ENCODE assay signal across 21 mouse cellular contexts in the genomic region with DNA sequence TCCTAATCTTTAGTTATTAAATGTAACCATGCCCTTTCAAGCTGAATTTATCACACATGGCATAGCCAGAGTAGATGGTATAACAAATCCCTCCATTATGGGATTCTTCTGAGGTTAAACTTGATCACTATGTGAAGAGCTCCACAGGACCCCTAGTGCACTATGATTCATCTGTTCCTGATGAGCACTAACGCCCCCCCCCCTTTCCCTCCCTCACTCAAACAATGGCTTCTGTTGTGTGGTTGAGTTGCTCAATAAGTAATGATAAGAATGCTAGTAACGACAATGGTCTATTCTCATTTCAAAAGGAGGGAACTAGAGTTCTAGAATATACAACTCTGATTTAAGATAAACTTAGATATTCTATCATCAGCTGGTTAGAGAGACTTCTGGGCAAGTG.
DNase-seq lines count a peak whose midpoint lies in the region; ATAC-seq lines count a peak whose summit lies in the region.
"Had no signal": no experiment of that assay in that cellular context is flagged by ENCODE, and none has a peak within 500 bp of the region (broad histone marks: within the 10 kb centered on the region; RNA-seq: fewer than 3 reads in every experiment).

No protein-coding gene starts in this region.

- no peaks in the 10 kb centered on the region for H3K36me3 ChIP-seq in forebrain, embryonic 15.5 days
- no peaks in the 10 kb centered on the region for H3K36me3 ChIP-seq in forebrain, embryonic 11.5 days (ENCODE audit: control insufficient read depth, insufficient read depth, low read length)
- H3K36me3 ChIP-seq: G1E had no signal

- no peak overlapping the region for H3K4me2 ChIP-seq in forebrain, embryonic 15.5 days (replicated peaks)
- H3K4me2 ChIP-seq in forebrain, embryonic 11.5 days (ENCODE audit: low read depth, low read length, severe bottlenecking) = no peak overlapping the region

- peaks cover 8% of the 10 kb centered on the region for H3K4me1 ChIP-seq in forebrain, embryonic 15.5 days
- H3K4me1 ChIP-seq in forebrain, embryonic 11.5 days (replicated peaks; ENCODE audit: control insufficient read depth, insufficient read depth, low read length) = no peaks in the 10 kb centered on the region

- no peaks in the 10 kb centered on the region for H3K9me3 ChIP-seq in forebrain, embryonic 15.5 days
- no peaks in the 10 kb centered on the region for H3K9me3 ChIP-seq in forebrain, embryonic 11.5 days (ENCODE audit: control insufficient read depth, low read length)
- H3K9me3 ChIP-seq: G1E had no signal

- peak overlapping the region; percentile 77 for H3K27ac ChIP-seq in forebrain, embryonic 15.5 days (replicated peaks)
- H3K27ac ChIP-seq in forebrain, embryonic 11.5 days (ENCODE audit: low read depth, low read length) = no peak overlapping the region

- no peak for DNase-seq in forebrain, embryonic 11.5 days (ENCODE audit: low spot score)
- peak; percentile 66 for DNase-seq in retina, postnatal 1 day
- no peak for DNase-seq in retina, embryonic 14.5 days (ENCODE audit: low spot score)
- DNase-seq in Muller cell, postnatal 12 days (ENCODE audit: inconsistent ontology term) = peak; percentile 92
- DNase-seq in embryo, embryonic 10.5 days (ENCODE audit: low spot score) = no peak
- DNase-seq: adrenal gland, adult 2 months; adrenal gland, adult 8-10 months; adrenal gland, postnatal 10 days; adrenal gland, postnatal 14 days; adrenal gland, postnatal 25 days; adrenal gland, postnatal 36 days; B cell, adult 2 months; cerebellum, adult 11 months; cerebellum, adult 11-12 months; cerebellum, adult 18-20 months; cerebellum, adult 2 months had no signal

- WGBS in forebrain, embryonic 15.5 days = 73% methylated on average over 2 of the region's 2 CpGs
- 84% methylated on average over 2 of the region's 2 CpGs for WGBS in forebrain, embryonic 11.5 days

- no peak for ATAC-seq in forebrain, embryonic 15.5 days (replicated peaks)
- ATAC-seq in forebrain, embryonic 11.5 days (replicated peaks; ENCODE audit: low FRiP score) = no peak
- ATAC-seq: activated CD4-positive, CD25-positive, alpha-beta regulatory T cell, adult 4 months; CD4-positive, CD25-positive, alpha-beta regulatory T cell, adult 4 months; Patski had no signal

- no peak overlapping the region for H3K4me3 ChIP-seq in forebrain, embryonic 15.5 days
- H3K4me3 ChIP-seq in forebrain, embryonic 11.5 days (ENCODE audit: low read depth, low read length) = no peak overlapping the region

- no peaks in the 10 kb centered on the region for H3K27me3 ChIP-seq in forebrain, embryonic 15.5 days
- no peaks in the 10 kb centered on the region for H3K27me3 ChIP-seq in forebrain, embryonic 11.5 days (ENCODE audit: control insufficient read depth, insufficient read depth, low read length)
- H3K27me3 ChIP-seq: Patski had no signal

- H3K9ac ChIP-seq in forebrain, embryonic 15.5 days (replicated peaks) = no peak overlapping the region
- no peak overlapping the region for H3K9ac ChIP-seq in forebrain, embryonic 11.5 days (ENCODE audit: low read length)

Comparison
In these comparisons a context has a peak if more than half of its experiments do, and no peak if none do; other contexts are left out.
1. DNase-seq: peak in retina, postnatal 1 day (single experiment) and Muller cell, postnatal 12 days (single experiment); none in forebrain, embryonic 11.5 days (single experiment), retina, embryonic 14.5 days (single experiment) and embryo, embryonic 10.5 days (single experiment).